Mouse (Mus musculus): ENCODE measurements around the gene Acot4.
"Not testable (repeated sequence)": the region's sequence is repeated elsewhere in the genome, so short reads cannot be mapped to it uniquely, and the experiment has no call there.

Acot4 gene

DNA sequence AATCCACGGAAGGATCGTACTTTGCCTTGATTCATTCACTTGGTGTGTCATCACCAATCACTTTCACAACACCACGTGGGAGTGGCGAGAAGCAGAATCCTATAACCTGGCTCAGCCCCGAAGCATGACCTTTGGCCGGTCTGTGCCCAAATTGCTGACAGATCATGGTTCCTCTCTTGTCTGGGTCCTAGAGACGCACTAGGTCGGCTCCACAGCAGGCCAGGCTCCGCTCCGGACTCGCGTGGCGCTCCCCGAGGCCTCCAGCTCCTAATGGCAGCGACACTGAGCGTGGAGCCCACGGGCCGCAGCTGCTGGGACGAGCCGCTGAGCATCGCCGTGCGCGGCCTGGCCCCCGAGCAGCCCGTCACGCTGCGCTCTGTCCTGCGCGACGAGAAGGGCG, at the start of gene Acot4:
Gene Acot4, plus strand, starts transcription at position 139 of the 400 bp plus-strand sequence.
- DNase-seq = peak; percentile 26

DNA sequence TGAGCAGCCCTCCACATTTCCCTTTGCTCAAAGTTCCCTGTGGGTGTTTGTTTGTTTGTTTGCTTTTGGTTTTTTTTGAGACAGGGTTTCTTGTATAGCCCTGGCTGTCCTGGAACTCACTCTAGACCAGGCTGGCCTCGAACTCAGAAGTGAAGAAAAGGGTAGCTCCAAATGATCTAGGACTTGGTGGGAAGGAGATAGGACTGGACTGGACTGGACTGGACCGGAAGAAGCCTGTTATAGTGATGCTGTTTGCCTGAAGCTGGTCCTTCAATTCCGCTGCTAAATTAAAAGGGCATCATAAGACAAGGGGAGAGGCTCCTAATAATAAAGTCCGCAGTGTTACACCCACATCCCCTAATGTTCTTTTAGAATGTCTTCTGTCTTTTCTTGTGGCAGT, 49.7 kb upstream of the Acot4 start:
- no peak for DNase-seq

GRCm38 (mm10) chr12:83989378-83989777, 48.8 kb upstream of the Acot4 start:
- DNase-seq = no peak

DNA sequence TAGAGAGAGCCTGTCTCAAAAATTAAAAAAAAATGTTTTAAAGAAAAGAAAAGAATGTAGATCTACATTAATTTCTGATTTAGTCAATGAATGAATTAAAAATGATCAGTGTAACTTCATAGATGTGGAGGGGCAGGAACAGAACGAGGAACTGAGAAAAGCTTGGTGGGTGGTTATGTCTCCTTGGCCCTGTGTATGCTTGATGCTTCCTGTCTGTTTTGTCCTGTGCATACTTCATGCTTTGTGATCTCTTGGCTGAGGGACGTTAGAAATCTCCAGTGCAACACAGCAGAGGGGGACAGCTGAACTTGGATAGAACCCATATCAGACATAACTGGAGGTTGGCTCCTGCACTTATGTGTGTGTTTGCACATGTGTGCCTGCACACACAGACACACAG, 41.0 kb upstream of the Acot4 start:
- DNase-seq = no peak

GRCm38 (mm10) chr12:83998341-83999107, 39.7 kb upstream of the Acot4 start:
- no peak for DNase-seq

DNA sequence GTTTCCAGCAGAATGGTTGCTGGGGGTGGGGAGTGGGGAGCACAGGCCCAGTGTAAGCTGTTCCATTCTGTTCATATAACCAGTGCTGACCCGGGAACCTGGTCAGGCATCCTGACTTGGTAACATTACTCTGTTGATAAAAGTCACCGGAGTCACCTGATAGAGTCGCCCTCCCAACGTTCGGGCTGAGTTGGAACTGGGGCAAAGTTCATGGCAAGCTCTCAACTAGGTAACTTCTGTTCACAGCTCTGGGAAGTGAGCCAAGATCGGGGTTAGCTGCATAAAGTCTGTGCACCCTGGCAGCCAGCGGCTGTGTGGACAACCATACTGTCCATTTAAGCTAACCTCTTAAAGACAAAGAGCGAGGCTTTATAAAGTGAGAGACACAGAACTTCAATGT, 38.9 kb upstream of the Acot4 start:
- DNase-seq = not testable (repeated sequence)

GRCm38 (mm10) chr12:84000418-84000817, 37.8 kb upstream of the Acot4 start:
- no peak for DNase-seq

GRCm38 (mm10) chr12:84003866-84004265, 34.3 kb upstream of the Acot4 start:
- no peak for DNase-seq

DNA sequence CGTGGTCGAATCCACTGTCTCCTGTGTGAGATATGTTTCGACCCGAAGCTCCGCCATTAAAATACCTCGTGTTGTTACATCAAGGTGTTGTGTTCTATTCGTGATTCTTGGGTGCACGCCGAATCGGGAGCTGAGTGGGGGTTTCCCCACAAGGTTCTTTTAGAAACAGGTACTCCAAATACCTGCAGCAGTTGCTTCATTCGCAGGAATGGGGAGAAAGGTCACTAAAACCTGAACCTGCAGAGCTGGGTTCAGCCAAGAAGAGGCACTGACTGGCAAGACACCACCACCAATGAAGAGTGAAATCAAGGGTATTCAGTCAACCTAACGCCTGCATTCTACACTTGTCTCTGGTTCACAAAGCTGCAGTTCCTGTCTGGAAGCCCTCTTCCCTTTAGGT, 29.9 kb upstream of the Acot4 start:
- DNase-seq = no peak

DNA sequence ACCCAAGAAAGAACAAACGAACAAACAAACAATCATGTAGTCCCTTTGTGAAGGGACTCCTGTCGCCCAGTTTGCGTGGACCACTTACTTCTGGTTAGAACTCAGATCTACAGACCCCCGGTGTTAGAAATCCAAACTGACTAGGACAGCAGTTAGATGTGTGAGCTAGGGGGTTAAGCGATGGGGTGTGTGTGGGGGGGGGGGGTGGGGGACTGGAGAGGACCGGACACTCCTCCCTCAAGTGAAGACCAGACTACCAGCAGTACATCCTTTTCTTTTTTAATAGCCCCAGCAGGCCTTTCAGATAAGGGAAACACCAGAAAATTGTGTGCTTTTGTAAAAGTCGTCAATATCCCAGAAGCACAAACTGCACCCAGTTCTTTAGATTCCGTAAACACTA, 29.4 kb upstream of the Acot4 start:
- DNase-seq = no peak

- peak; percentile 34 for DNase-seq
Observed at GRCm38 (mm10) chr12:84009171-84009965, 28.8 kb upstream of the Acot4 start, which contains the start of gene Acot1. Gene Acot1, plus strand, starts transcription at chr12:84009490.

- DNase-seq = no peak
Observed at GRCm38 (mm10) chr12:84010201-84010600, 28.0 kb upstream of the Acot4 start.

DNA sequence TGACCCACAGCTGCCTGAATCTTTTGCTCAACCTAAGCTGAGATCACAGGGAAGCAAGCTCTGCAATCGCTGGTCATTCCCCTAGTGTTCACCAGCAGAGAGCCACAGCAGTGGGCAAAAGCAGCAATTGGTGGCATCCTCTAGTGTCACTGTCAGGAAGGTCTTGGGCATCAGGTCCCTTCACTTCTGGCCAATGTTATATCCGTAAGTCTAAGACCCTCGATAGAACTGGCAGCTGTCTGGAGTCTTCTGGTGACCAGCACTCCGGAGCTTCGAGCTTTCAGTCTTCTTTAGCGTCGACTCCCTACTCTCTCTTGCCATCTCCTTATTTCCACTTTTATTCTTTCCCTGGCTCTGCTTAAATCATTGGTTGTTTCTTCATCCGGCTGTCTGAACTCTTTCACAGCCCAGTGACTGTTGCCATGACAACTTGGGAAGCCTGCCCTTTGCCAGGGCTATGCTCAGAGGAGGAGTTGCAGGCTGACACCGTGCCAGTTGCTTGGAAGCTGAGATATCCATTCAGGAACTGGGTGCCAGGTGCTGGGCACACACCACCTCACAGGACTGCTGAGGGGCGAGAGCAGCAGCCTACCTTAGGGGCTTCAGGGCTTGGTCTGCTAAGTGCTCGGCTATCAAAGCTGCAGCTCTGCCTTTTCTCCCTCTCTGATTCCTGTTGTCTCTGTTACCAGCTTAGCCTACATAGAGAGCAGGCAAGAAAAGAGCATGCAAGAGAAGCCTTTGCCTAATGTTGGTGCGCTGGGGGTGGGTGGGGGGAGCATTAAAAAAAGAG, 26.7 kb upstream of the Acot4 start:
- peak; percentile 80 for DNase-seq

DNA sequence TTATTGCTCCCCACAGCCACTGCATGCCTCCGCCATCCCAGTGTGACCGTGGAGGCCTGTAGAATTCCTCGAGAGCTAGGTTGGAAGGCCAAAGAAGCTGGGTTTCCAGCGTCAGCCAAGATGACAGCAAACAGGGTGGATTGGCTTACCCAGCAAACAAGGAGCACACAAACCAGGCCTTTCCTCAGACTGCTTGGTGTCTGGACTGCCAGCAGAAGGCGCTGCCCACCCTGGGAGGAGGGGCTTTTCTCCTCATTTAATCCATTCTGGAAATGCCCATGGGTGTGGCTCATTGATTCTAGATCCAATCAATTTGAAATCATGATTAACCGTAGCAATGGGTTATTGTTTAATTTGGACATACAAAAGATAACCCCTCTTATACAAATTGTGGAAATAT, 25.0 kb upstream of the Acot4 start:
- no peak for DNase-seq

DNA sequence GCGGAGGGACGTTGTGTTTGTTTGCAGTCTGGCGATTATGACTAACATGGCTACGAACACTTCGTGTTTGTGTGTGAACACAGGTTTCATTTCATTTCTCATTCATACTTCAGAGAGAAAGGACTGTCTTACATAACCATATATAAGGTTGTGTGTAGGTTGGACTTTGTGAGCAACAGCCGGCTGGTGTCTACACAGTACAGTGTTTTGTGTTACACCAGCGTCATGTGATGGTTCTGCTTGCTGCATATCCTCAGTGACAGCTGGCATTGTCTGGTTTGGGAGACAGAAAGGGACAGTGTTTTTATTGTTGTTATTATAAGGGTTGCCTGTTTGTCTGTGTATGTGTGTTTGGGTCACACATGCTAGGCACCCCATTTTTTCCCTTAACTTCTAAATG, 24.5 kb upstream of the Acot4 start:
- no peak for DNase-seq

DNA sequence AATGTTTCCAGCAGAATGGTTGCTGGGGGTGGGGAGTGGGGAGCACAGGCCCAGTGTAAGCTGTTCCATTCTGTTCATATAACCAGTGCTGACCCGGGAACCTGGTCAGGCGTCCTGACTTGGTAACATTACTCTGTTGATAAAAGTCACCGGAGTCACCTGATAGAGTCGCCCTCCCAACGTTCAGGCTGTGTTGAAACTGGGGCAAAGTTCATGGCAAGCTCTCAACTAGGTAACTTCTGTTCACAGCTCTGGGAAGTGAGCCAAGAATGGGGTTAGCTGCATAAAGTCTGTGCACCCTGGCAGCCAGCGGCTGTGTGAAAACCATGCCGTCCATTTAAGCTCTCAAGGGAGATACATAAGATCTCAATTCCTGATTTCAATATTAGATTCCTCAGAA, 17.7 kb upstream of the Acot4 start:
- DNase-seq = not testable (repeated sequence)

DNA sequence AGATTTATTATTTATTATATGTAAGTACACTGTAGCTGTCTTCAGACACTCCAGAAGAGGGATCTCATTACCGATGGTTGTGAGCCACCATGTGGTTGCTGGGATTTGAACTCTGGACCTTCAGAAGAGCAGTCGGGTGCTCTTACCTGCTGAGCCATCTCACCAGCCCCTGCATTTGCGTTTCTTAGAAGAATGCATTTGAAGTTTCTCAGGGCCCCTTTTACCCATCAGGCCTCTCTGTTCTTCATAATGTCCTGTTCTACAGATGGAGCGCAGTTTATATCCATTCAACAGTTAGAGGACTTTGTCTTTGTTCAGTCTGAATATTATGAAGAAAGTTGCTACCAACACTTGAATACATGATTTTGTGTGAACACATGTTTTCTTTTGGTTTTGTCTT, 15.9 kb upstream of the Acot4 start:
- DNase-seq = not testable (repeated sequence)

- DNase-seq = no peak
Observed at GRCm38 (mm10) chr12:84023052-84023745, 15.0 kb upstream of the Acot4 start.

- DNase-seq = no peak
Observed at GRCm38 (mm10) chr12:84025888-84026287, 12.3 kb upstream of the Acot4 start.

DNA sequence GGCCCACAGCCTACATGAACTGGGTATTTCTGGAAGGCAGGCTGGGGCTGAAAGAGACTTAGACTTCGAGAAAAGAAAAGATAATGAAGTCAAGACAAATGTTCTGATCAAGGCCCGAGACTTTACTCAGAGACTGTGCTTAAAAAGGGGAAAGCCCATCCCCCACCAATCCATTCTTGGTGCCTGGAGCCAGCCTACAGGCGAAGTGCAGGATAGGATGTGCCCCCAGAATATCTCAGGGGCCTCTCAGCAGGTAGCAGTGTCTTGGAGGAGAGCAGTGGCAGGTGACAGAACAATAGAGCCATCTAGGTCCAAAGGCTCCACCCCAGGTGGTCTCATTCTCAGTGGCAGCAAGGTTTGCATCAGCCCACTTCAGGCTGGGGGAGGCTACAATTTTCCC, 9.9 kb upstream of the Acot4 start:
- DNase-seq = not testable (repeated sequence)

DNA sequence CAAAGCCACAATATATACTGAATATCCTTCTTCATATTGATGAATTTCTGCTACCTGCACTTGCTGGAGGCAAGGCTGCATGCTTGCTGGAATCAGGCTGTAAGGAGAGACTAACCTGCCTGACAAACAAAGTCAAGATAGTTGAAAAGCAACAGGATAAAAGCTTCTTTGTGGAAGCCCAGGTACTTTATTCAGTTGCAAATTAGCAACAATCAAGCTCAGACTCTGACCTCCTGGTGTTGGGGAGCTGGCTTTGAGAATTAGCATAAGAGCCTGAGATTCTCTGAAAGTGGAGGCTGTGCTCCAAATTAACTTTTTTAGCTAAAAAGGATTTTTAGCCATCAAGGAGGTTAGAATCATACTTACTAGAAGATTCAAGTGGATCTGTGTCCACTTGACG, 9.1 kb upstream of the Acot4 start:
- not testable (repeated sequence) for DNase-seq

DNA sequence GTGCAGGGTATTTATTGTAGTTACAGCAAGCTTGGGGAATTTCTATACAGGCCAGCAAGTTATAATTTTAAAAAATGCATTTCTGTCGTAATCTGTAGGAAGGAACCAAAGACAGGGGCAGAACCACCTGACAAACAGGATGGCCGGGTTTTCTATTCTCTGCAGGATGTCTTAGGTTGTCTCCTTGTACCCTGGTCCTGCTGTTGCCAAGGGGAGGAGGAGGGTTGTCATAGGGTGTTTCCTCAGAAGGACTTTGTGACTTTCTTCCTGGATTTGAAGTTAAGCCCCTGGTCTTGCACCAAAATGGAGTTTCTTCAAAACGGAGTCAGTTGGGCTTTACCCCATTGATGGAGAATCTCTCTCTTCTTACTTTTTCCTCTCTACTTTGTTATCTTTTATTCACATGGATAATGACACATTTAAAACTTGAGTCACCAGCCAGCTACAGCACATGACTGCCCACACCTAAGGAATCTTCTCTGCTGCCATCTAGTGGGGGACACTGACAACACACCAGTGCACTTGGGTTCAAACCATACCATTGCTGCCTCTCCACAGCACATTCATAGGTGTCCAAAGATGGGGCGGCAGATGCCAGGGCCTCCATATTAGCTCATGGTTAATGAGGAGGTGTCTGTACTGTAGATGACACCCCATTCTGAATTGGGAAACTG, 7.4 kb upstream of the Acot4 start:
- DNase-seq = peak; percentile 84
